Mouse (Mus musculus) MEL (cell line): ENCODE measurements around the gene Dennd1b. TPM values are rescaled to one million over a fixed set of nuclear protein-coding genes. Genes with fewer than 3 reads are reported as not detected.
A peak's percentile ranks its signal among the peaks of the same experiment; 100 is the strongest.

Experiments
- DNase-seq: peaks from one replicate; pipeline ENCODE4 v3.0.0; 2011; ENCODE audit warnings: low read depth, low spot score
- H3K27ac ChIP-seq: 2 replicates; pipeline ENCODE4 v1.5.1; 2012; ENCODE audit warnings: low read depth, mild to moderate bottlenecking, control low read depth, low read length, moderate library complexity; ENCODE audit not compliant: control insufficient read depth
- H3K27me3 ChIP-seq, 2 experiments: fragments of 150-350 bp in 1 of 2; sonication (generic) in 1 of 2; 2 replicates each; pipeline ENCODE4 v1.6.1; 2012; ENCODE audit warnings: low read length in 2 of 2, mild to moderate bottlenecking in 2 of 2, improper control_type of control experiment in 1 of 2, moderate library complexity in 1 of 2; ENCODE audit not compliant: insufficient read depth in 2 of 2, control insufficient read depth in 1 of 2
- H3K36me3 ChIP-seq, 2 experiments: 2 replicates each; pipeline ENCODE4 v1.6.1; 2012 to 2014; ENCODE audit warnings: low read length in 2 of 2, improper control_type of control experiment in 1 of 2, inconsistent platforms in 1 of 2, mild to moderate bottlenecking in 1 of 2; ENCODE audit not compliant: insufficient read depth in 2 of 2, control insufficient read depth in 1 of 2
- H3K4me1 ChIP-seq, 2 experiments: fragments of 150-350 bp in 1 of 2; sonication (generic) in 1 of 2; 2 replicates each; pipeline ENCODE4 v1.6.1; 2012; ENCODE audit warnings: low read length in 2 of 2, improper control_type of control experiment in 1 of 2, mild to moderate bottlenecking in 1 of 2; ENCODE audit not compliant: insufficient read depth in 2 of 2, control insufficient read depth in 1 of 2
- H3K4me3 ChIP-seq, 2 experiments: fragments of 150-350 bp in 1 of 2; sonication (generic) in 1 of 2; 2 replicates each; pipeline ENCODE4 v1.5.1; 2012; ENCODE audit warnings: low read depth in 2 of 2, low read length in 2 of 2, mild to moderate bottlenecking in 2 of 2, moderate library complexity in 2 of 2, control low read depth in 1 of 2, improper control_type of control experiment in 1 of 2; ENCODE audit not compliant: control insufficient read depth in 1 of 2, insufficient read depth in 1 of 2
- H3K79me2 ChIP-seq: 2 replicates; pipeline ENCODE4 v1.6.1; 2012; ENCODE audit warnings: mild to moderate bottlenecking, low read length, moderate library complexity; ENCODE audit not compliant: control insufficient read depth, poor library complexity, insufficient read depth
- H3K9ac ChIP-seq: 2 replicates; pipeline ENCODE4 v1.6.1; 2012; ENCODE audit warnings: low read depth, mild to moderate bottlenecking, control low read depth, low read length, moderate library complexity; ENCODE audit not compliant: control insufficient read depth, poor library complexity, severe bottlenecking
- H3K9me3 ChIP-seq: fragments of 150-350 bp; sonication (generic); replicated peaks from 2 replicates; pipeline ENCODE4 v1.6.1; 2012; ENCODE audit warnings: mild to moderate bottlenecking, low read length, improper control_type of control experiment, moderate library complexity; ENCODE audit not compliant: insufficient read depth
- CHD2 ChIP-seq: IDR thresholded peaks from 2 replicates; pipeline ENCODE4 v1.6.1; 2011; ENCODE audit warnings: low read length, improper control_type of control experiment
- E2F4 ChIP-seq: IDR thresholded peaks from 2 replicates; pipeline ENCODE4 v1.6.1; 2011; ENCODE audit warnings: low read depth, low read length, improper control_type of control experiment, borderline replicate concordance
- ELF1 ChIP-seq: IDR thresholded peaks from 2 replicates; pipeline ENCODE4 v1.6.1; 2014; ENCODE audit warnings: low read depth, mild to moderate bottlenecking, inconsistent platforms, low read length, improper control_type of control experiment, moderate library complexity
- EP300 ChIP-seq, 2 experiments: IDR thresholded peaks; 2 replicates each; pipeline ENCODE4 v1.6.1; 2011; ENCODE audit warnings: improper control_type of control experiment in 2 of 2, low read length in 2 of 2, low read depth in 1 of 2, mild to moderate bottlenecking in 1 of 2
- ETS1 ChIP-seq: IDR thresholded peaks from 2 replicates; pipeline ENCODE4 v1.6.1; 2012; ENCODE audit warnings: low read depth, mild to moderate bottlenecking, inconsistent platforms, low read length, improper control_type of control experiment, moderate library complexity
- GABPA ChIP-seq: IDR thresholded peaks from 2 replicates; pipeline ENCODE4 v1.6.1; 2012; ENCODE audit warnings: low read depth, mild to moderate bottlenecking, inconsistent platforms, low read length, improper control_type of control experiment, moderate library complexity
- GATA1 ChIP-seq: IDR thresholded peaks from 2 replicates; pipeline ENCODE4 v1.6.1; 2011; ENCODE audit warnings: low read depth, low read length, improper control_type of control experiment
- HCFC1 ChIP-seq: IDR thresholded peaks from 2 replicates; pipeline ENCODE4 v1.6.1; 2012; ENCODE audit warnings: low read depth, mild to moderate bottlenecking, inconsistent platforms, low read length, improper control_type of control experiment, moderate library complexity
- KAT2A ChIP-seq: conservative IDR thresholded peaks from 2 replicates; pipeline ENCODE4 v1.6.1; 2012; ENCODE audit warnings: low read depth, low read length, improper control_type of control experiment, inconsistent platforms
- MAFK ChIP-seq: IDR thresholded peaks from 2 replicates; pipeline ENCODE4 v1.6.1; 2011; ENCODE audit warnings: low read depth, mild to moderate bottlenecking, low read length, improper control_type of control experiment, borderline replicate concordance
- MEF2A ChIP-seq: IDR thresholded peaks from 2 replicates; pipeline ENCODE4 v1.6.1; 2014; ENCODE audit warnings: low read depth, mild to moderate bottlenecking, inconsistent platforms, low read length, improper control_type of control experiment; ENCODE audit not compliant: poor library complexity, insufficient replicate concordance, severe bottlenecking; ENCODE audit errors: extremely low read depth
- MXI1 ChIP-seq: IDR thresholded peaks from 2 replicates; pipeline ENCODE4 v1.6.1; 2011; ENCODE audit warnings: mild to moderate bottlenecking, low read depth, low read length, improper control_type of control experiment
- MYB ChIP-seq: IDR thresholded peaks from 2 replicates; pipeline ENCODE4 v1.6.1; 2011; ENCODE audit warnings: mild to moderate bottlenecking, low read depth, low read length, improper control_type of control experiment
- MYC ChIP-seq: IDR thresholded peaks from 2 replicates; pipeline ENCODE4 v1.6.1; 2011; ENCODE audit warnings: low read depth, mild to moderate bottlenecking, low read length, improper control_type of control experiment, moderate library complexity
- NELFE ChIP-seq: IDR thresholded peaks from 2 replicates; pipeline ENCODE4 v1.6.1; 2011; ENCODE audit warnings: low read depth, low read length, improper control_type of control experiment
- NRF1 ChIP-seq: IDR thresholded peaks from 2 replicates; pipeline ENCODE4 v1.6.1; 2014; ENCODE audit warnings: low read depth, mild to moderate bottlenecking, inconsistent platforms, low read length, improper control_type of control experiment, moderate library complexity; ENCODE audit not compliant: poor library complexity, insufficient read depth, severe bottlenecking
- POLR2AphosphoS5 ChIP-seq: IDR thresholded peaks from 2 replicates; pipeline ENCODE4 v1.6.1; 2012; ENCODE audit warnings: low read depth, borderline replicate concordance, mild to moderate bottlenecking, inconsistent platforms, low read length, moderate library complexity, mixed read lengths
- RAD21 ChIP-seq: IDR thresholded peaks from 2 replicates; pipeline ENCODE4 v1.6.1; 2011; ENCODE audit warnings: mild to moderate bottlenecking, low read depth, low read length, improper control_type of control experiment
- RCOR1 ChIP-seq: IDR thresholded peaks from 2 replicates; pipeline ENCODE4 v1.6.1; 2012; ENCODE audit warnings: low read depth, mild to moderate bottlenecking, inconsistent platforms, low read length, improper control_type of control experiment
- SIN3A ChIP-seq: IDR thresholded peaks from 2 replicates; pipeline ENCODE4 v1.6.1; 2012; ENCODE audit warnings: low read length, improper control_type of control experiment, inconsistent platforms
- SMC3 ChIP-seq: IDR thresholded peaks from 2 replicates; pipeline ENCODE4 v1.6.1; 2011; ENCODE audit warnings: low read depth, low read length, improper control_type of control experiment
- TAL1 ChIP-seq: IDR thresholded peaks from 2 replicates; pipeline ENCODE4 v1.6.1; 2012; ENCODE audit warnings: mild to moderate bottlenecking, inconsistent platforms, low read length, moderate library complexity, mixed read lengths
- TBP ChIP-seq: IDR thresholded peaks from 2 replicates; pipeline ENCODE4 v1.8.0; 2011; ENCODE audit warnings: low read depth, low read length, improper control_type of control experiment
- TCF12 ChIP-seq: IDR thresholded peaks from 2 replicates; pipeline ENCODE4 v1.6.1; 2014; ENCODE audit warnings: low read depth, mild to moderate bottlenecking, inconsistent platforms, low read length, improper control_type of control experiment, moderate library complexity
- UBTF ChIP-seq: IDR thresholded peaks from 2 replicates; pipeline ENCODE4 v1.6.1; 2012; ENCODE audit warnings: low read depth, mild to moderate bottlenecking, inconsistent platforms, low read length, improper control_type of control experiment, moderate library complexity, borderline replicate concordance; ENCODE audit not compliant: insufficient read depth
- USF1 ChIP-seq: IDR thresholded peaks from 2 replicates; pipeline ENCODE4 v1.6.1; 2014; ENCODE audit warnings: low read depth, mild to moderate bottlenecking, inconsistent platforms, low read length, improper control_type of control experiment, moderate library complexity
- ZC3H11A ChIP-seq: IDR thresholded peaks from 2 replicates; pipeline ENCODE4 v1.6.1; 2012; ENCODE audit warnings: low read depth, mild to moderate bottlenecking, inconsistent platforms, low read length, improper control_type of control experiment
- ZKSCAN1 ChIP-seq: IDR thresholded peaks from 2 replicates; pipeline ENCODE4 v1.6.1; 2012; ENCODE audit warnings: low read depth, mild to moderate bottlenecking, inconsistent platforms, low read length, improper control_type of control experiment, moderate library complexity
- ZMIZ1 ChIP-seq: IDR thresholded peaks from 2 replicates; pipeline ENCODE4 v1.6.1; 2012; ENCODE audit warnings: low read depth, mild to moderate bottlenecking, inconsistent platforms, low read length, improper control_type of control experiment, moderate library complexity
- ZNF384 ChIP-seq: IDR thresholded peaks from 2 replicates; pipeline ENCODE4 v1.6.1; 2012; ENCODE audit warnings: low read depth, mild to moderate bottlenecking, inconsistent platforms, low read length, improper control_type of control experiment
- polyA plus RNA-seq, 2 experiments: library from polyadenylated mRNA; stranded (reverse) in 1 of 2; unstranded in 1 of 2; fragments of >175 nt in 1 of 2; fragments of >200 nt in 1 of 2; gene quantifications; 2 replicates each; pipeline versions ENCODE4 v1.2.1 to v1.2.4; 2012; ENCODE audit warnings: low replicate concordance in 2 of 2, low read depth in 1 of 2; ENCODE audit not compliant: insufficient read length in 2 of 2, insufficient read depth in 1 of 2, missing spikeins in 1 of 2
- total RNA-seq: library from RNA; depleted of rRNA; stranded (reverse); fragments of 300-350 nt; gene quantifications from 2 replicates; pipeline ENCODE4 v1.2.3, GENCODE M21; 2012

Gene Dennd1b
- total and polyA plus RNA-seq, 3 experiments = 3.9 to 4.1 TPM; not detected in 1

GRCm38 (mm10) chr1:138974836-138975235, 11.6 kb downstream of the Dennd1b start:
- Histone ChIP-seq H3K4me1 (peaks cover 14 to 29% of the 10 kb centered on the region in 2 experiments), H3K4me3 (no peak overlapping the region), H3K36me3 (peaks cover 0 to 31% of the 10 kb centered on the region in 2 experiments; a peak in 2 of 4 replicates), H3K27me3 (no peaks in the 10 kb centered on the region), H3K9me3 (no peaks in the 10 kb centered on the region), H3K9ac (no peak overlapping the region), H3K79me2 (peaks cover 12% of the 10 kb centered on the region), H3K27ac (no peak overlapping the region)
- TF ChIP-seq ELF1 (no peak), MYC (no peak), MAFK (no peak), UBTF (no peak), ZNF384 (no peak), NELFE (no peak)
- no peak for DNase-seq

DNA sequence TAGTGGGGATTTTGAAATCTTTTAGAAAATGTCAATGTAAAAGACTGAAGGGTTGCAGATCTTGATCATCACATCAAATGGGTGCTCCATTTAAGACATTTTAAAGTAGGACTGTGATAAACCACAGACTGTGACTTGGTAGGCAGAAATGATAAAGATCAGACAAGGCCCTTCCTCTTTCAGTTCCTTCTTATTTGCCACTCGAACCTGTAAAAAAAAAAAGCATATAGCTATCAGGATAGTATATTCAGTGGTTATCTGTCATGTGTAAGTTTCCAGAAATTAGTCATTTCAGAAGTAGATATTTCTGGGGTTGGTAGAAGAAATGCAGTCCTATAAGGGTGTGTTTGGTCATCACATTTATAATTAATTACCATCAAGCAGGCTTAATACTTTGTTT, 12.7 kb downstream of the Dennd1b start:
- H3K27me3 ChIP-seq = no peaks in the 10 kb centered on the region
- H3K27ac ChIP-seq = no peak overlapping the region
- no peaks in the 10 kb centered on the region for H3K9me3 ChIP-seq
- H3K79me2 ChIP-seq = peaks cover 14% of the 10 kb centered on the region
- DNase-seq = peak; percentile 60
- peaks cover 0 to 31% of the 10 kb centered on the region in 2 experiments; a peak in 2 of 4 replicates for H3K36me3 ChIP-seq
- H3K4me1 ChIP-seq = peaks cover 14 to 29% of the 10 kb centered on the region in 2 experiments
- no peak for TF ChIP-seq NRF1
- peak; percentile 47; the same call in 1 of the 2 replicates for TF ChIP-seq TCF12
- no peak for TF ChIP-seq GABPA
- no peak for TF ChIP-seq SMC3
- TF ChIP-seq ZKSCAN1 = no peak; the same call in 1 of the 2 replicates
- TF ChIP-seq RAD21 = no peak
- TF ChIP-seq KAT2A = no peak
- TF ChIP-seq MYC = peak; percentile 46; the same call in 1 of the 2 replicates
- TF ChIP-seq TBP = no peak
- TF ChIP-seq CHD2 = no peak
- TF ChIP-seq EP300 (IDR thresholded peaks at IDR 0.05; ENCODE audit: low read depth in 1 of 2, low read length in 2 of 2) = peak; percentile 73 to 92
- no peak for TF ChIP-seq ZC3H11A
- no peak for TF ChIP-seq USF1
- TF ChIP-seq GATA1 = peak; percentile 82
- peak; percentile 48; the same call in 1 of the 2 replicates for TF ChIP-seq MAFK
- TF ChIP-seq SIN3A = peak; percentile 58
- TF ChIP-seq POLR2AphosphoS5 = no peak
- no peak for TF ChIP-seq TAL1
- no peak for TF ChIP-seq MEF2A
- no peak for TF ChIP-seq MYB
- TF ChIP-seq UBTF = no peak
- peak; percentile 86 for TF ChIP-seq RCOR1
- TF ChIP-seq MXI1 = 0 out of 2 replicates have a peak, but pooled peaks have one; percentile 28
- peak; percentile 99 for TF ChIP-seq ZNF384
- TF ChIP-seq NELFE = no peak
- 0 out of 2 replicates have a peak, but pooled peaks have one; percentile 18 for TF ChIP-seq HCFC1
- TF ChIP-seq ZMIZ1 = no peak
- TF ChIP-seq E2F4 = no peak
- TF ChIP-seq ETS1 = peak; percentile 72; the same call in 1 of the 2 replicates
- H3K4me3 ChIP-seq = no peak overlapping the region
- no peak overlapping the region for H3K9ac ChIP-seq
